Mouse (Mus musculus) MEL (cell line): ENCODE results near the gene Zmynd12. TPM values are rescaled to one million over a fixed set of nuclear protein-coding genes. Genes with fewer than 3 reads are reported as not detected.

Experiments used
- DNase-seq: peaks from one replicate; pipeline ENCODE4 v3.0.0; 2011; ENCODE audit warnings: low read depth, low spot score
- H3K27ac ChIP-seq: 2 replicates; pipeline ENCODE4 v1.5.1; 2012; ENCODE audit warnings: low read depth, mild to moderate bottlenecking, control low read depth, low read length, moderate library complexity; ENCODE audit not compliant: control insufficient read depth
- H3K27me3 ChIP-seq, 2 experiments: fragments of 150-350 bp in 1 of 2; sonication (generic) in 1 of 2; 2 replicates each; pipeline ENCODE4 v1.6.1; 2012; ENCODE audit warnings: low read length in 2 of 2, mild to moderate bottlenecking in 2 of 2, improper control_type of control experiment in 1 of 2, moderate library complexity in 1 of 2; ENCODE audit not compliant: insufficient read depth in 2 of 2, control insufficient read depth in 1 of 2
- H3K36me3 ChIP-seq, 2 experiments: 2 replicates each; pipeline ENCODE4 v1.6.1; 2012 to 2014; ENCODE audit warnings: low read length in 2 of 2, improper control_type of control experiment in 1 of 2, inconsistent platforms in 1 of 2, mild to moderate bottlenecking in 1 of 2; ENCODE audit not compliant: insufficient read depth in 2 of 2, control insufficient read depth in 1 of 2
- H3K4me1 ChIP-seq, 2 experiments: fragments of 150-350 bp in 1 of 2; sonication (generic) in 1 of 2; 2 replicates each; pipeline ENCODE4 v1.6.1; 2012; ENCODE audit warnings: low read length in 2 of 2, improper control_type of control experiment in 1 of 2, mild to moderate bottlenecking in 1 of 2; ENCODE audit not compliant: insufficient read depth in 2 of 2, control insufficient read depth in 1 of 2
- H3K4me3 ChIP-seq, 2 experiments: fragments of 150-350 bp in 1 of 2; sonication (generic) in 1 of 2; 2 replicates each; pipeline ENCODE4 v1.5.1; 2012; ENCODE audit warnings: low read depth in 2 of 2, low read length in 2 of 2, mild to moderate bottlenecking in 2 of 2, moderate library complexity in 2 of 2, control low read depth in 1 of 2, improper control_type of control experiment in 1 of 2; ENCODE audit not compliant: control insufficient read depth in 1 of 2, insufficient read depth in 1 of 2
- H3K79me2 ChIP-seq: 2 replicates; pipeline ENCODE4 v1.6.1; 2012; ENCODE audit warnings: mild to moderate bottlenecking, low read length, moderate library complexity; ENCODE audit not compliant: control insufficient read depth, poor library complexity, insufficient read depth
- H3K9ac ChIP-seq: 2 replicates; pipeline ENCODE4 v1.6.1; 2012; ENCODE audit warnings: low read depth, mild to moderate bottlenecking, control low read depth, low read length, moderate library complexity; ENCODE audit not compliant: control insufficient read depth, poor library complexity, severe bottlenecking
- H3K9me3 ChIP-seq: fragments of 150-350 bp; sonication (generic); replicated peaks from 2 replicates; pipeline ENCODE4 v1.6.1; 2012; ENCODE audit warnings: mild to moderate bottlenecking, low read length, improper control_type of control experiment, moderate library complexity; ENCODE audit not compliant: insufficient read depth
- BHLHE40 ChIP-seq: IDR thresholded peaks from 2 replicates; pipeline ENCODE4 v1.6.1; 2012; ENCODE audit warnings: low read depth, mild to moderate bottlenecking, inconsistent platforms, low read length, improper control_type of control experiment, borderline replicate concordance
- CHD1 ChIP-seq: IDR thresholded peaks from 2 replicates; pipeline ENCODE4 v1.6.1; 2012; ENCODE audit warnings: low read depth, mild to moderate bottlenecking, inconsistent platforms, low read length, improper control_type of control experiment
- CHD2 ChIP-seq: IDR thresholded peaks from 2 replicates; pipeline ENCODE4 v1.6.1; 2011; ENCODE audit warnings: low read length, improper control_type of control experiment
- CTCF ChIP-seq, 3 experiments: IDR thresholded peaks in 2 of 3; conservative IDR thresholded peaks in 1 of 3; 2 replicates each; pipeline ENCODE4 v1.5.1; 2011 to 2012; ENCODE audit warnings: low read length in 3 of 3, low read depth in 2 of 3, mild to moderate bottlenecking in 2 of 3, improper control_type of control experiment in 1 of 3, inconsistent platforms in 1 of 3, mixed read lengths in 1 of 3, moderate library complexity in 1 of 3; ENCODE audit not compliant: control insufficient read depth in 1 of 3, insufficient read depth in 1 of 3, poor library complexity in 1 of 3, severe bottlenecking in 1 of 3
- E2F4 ChIP-seq: IDR thresholded peaks from 2 replicates; pipeline ENCODE4 v1.6.1; 2011; ENCODE audit warnings: low read depth, low read length, improper control_type of control experiment, borderline replicate concordance
- GATA1 ChIP-seq: IDR thresholded peaks from 2 replicates; pipeline ENCODE4 v1.6.1; 2011; ENCODE audit warnings: low read depth, low read length, improper control_type of control experiment
- JUND ChIP-seq: IDR thresholded peaks from 2 replicates; pipeline ENCODE4 v1.6.1; 2011; ENCODE audit warnings: low read depth, mild to moderate bottlenecking, improper control_type of control experiment, low read length
- KAT2A ChIP-seq: conservative IDR thresholded peaks from 2 replicates; pipeline ENCODE4 v1.6.1; 2012; ENCODE audit warnings: low read depth, low read length, improper control_type of control experiment, inconsistent platforms
- MAX ChIP-seq: IDR thresholded peaks from 2 replicates; pipeline ENCODE4 v1.6.1; 2011; ENCODE audit warnings: low read length, improper control_type of control experiment
- MAZ ChIP-seq: IDR thresholded peaks from 2 replicates; pipeline ENCODE4 v1.6.1; 2012; ENCODE audit warnings: low read depth, mild to moderate bottlenecking, inconsistent platforms, low read length, improper control_type of control experiment
- MEF2A ChIP-seq: IDR thresholded peaks from 2 replicates; pipeline ENCODE4 v1.6.1; 2014; ENCODE audit warnings: low read depth, mild to moderate bottlenecking, inconsistent platforms, low read length, improper control_type of control experiment; ENCODE audit not compliant: poor library complexity, insufficient replicate concordance, severe bottlenecking; ENCODE audit errors: extremely low read depth
- MXI1 ChIP-seq: IDR thresholded peaks from 2 replicates; pipeline ENCODE4 v1.6.1; 2011; ENCODE audit warnings: mild to moderate bottlenecking, low read depth, low read length, improper control_type of control experiment
- MYC ChIP-seq: IDR thresholded peaks from 2 replicates; pipeline ENCODE4 v1.6.1; 2011; ENCODE audit warnings: low read depth, mild to moderate bottlenecking, low read length, improper control_type of control experiment, moderate library complexity
- NELFE ChIP-seq: IDR thresholded peaks from 2 replicates; pipeline ENCODE4 v1.6.1; 2011; ENCODE audit warnings: low read depth, low read length, improper control_type of control experiment
- NRF1 ChIP-seq: IDR thresholded peaks from 2 replicates; pipeline ENCODE4 v1.6.1; 2014; ENCODE audit warnings: low read depth, mild to moderate bottlenecking, inconsistent platforms, low read length, improper control_type of control experiment, moderate library complexity; ENCODE audit not compliant: poor library complexity, insufficient read depth, severe bottlenecking
- POLR2A ChIP-seq, 2 experiments: IDR thresholded peaks; 2 replicates each; pipeline ENCODE4 v1.6.1; 2011 to 2012; ENCODE audit warnings: low read length in 2 of 2, mild to moderate bottlenecking in 2 of 2, control low read depth in 1 of 2, improper control_type of control experiment in 1 of 2, low read depth in 1 of 2, moderate library complexity in 1 of 2; ENCODE audit not compliant: control insufficient read depth in 1 of 2, insufficient read depth in 1 of 2, poor library complexity in 1 of 2
- POLR2AphosphoS5 ChIP-seq: IDR thresholded peaks from 2 replicates; pipeline ENCODE4 v1.6.1; 2012; ENCODE audit warnings: low read depth, borderline replicate concordance, mild to moderate bottlenecking, inconsistent platforms, low read length, moderate library complexity, mixed read lengths
- RAD21 ChIP-seq: IDR thresholded peaks from 2 replicates; pipeline ENCODE4 v1.6.1; 2011; ENCODE audit warnings: mild to moderate bottlenecking, low read depth, low read length, improper control_type of control experiment
- SMC3 ChIP-seq: IDR thresholded peaks from 2 replicates; pipeline ENCODE4 v1.6.1; 2011; ENCODE audit warnings: low read depth, low read length, improper control_type of control experiment
- TBP ChIP-seq: IDR thresholded peaks from 2 replicates; pipeline ENCODE4 v1.8.0; 2011; ENCODE audit warnings: low read depth, low read length, improper control_type of control experiment
- USF1 ChIP-seq: IDR thresholded peaks from 2 replicates; pipeline ENCODE4 v1.6.1; 2014; ENCODE audit warnings: low read depth, mild to moderate bottlenecking, inconsistent platforms, low read length, improper control_type of control experiment, moderate library complexity
- ZC3H11A ChIP-seq: IDR thresholded peaks from 2 replicates; pipeline ENCODE4 v1.6.1; 2012; ENCODE audit warnings: low read depth, mild to moderate bottlenecking, inconsistent platforms, low read length, improper control_type of control experiment
- polyA plus RNA-seq, 2 experiments: library from polyadenylated mRNA; stranded (reverse) in 1 of 2; unstranded in 1 of 2; fragments of >175 nt in 1 of 2; fragments of >200 nt in 1 of 2; gene quantifications; 2 replicates each; pipeline versions ENCODE4 v1.2.1 to v1.2.4; 2012; ENCODE audit warnings: low replicate concordance in 2 of 2, low read depth in 1 of 2; ENCODE audit not compliant: insufficient read length in 2 of 2, insufficient read depth in 1 of 2, missing spikeins in 1 of 2
- total RNA-seq: library from RNA; depleted of rRNA; stranded (reverse); fragments of 300-350 nt; gene quantifications from 2 replicates; pipeline ENCODE4 v1.2.3, GENCODE M21; 2012

Zmynd12 gene
- total and polyA plus RNA-seq, 3 experiments: 0.04 TPM; not detected in 2

GRCm38 (mm10) chr4:119381471-119382190, 41.0 kb upstream of the Zmynd12 start:
- Histone ChIP-seq H3K9me3 (no peaks in the 10 kb centered on the region), H3K27ac (no peak overlapping the region), H3K27me3 (peaks cover 2 to 3% of the 10 kb centered on the region in 2 experiments), H3K4me3 (no peak overlapping the region), H3K79me2 (no peaks in the 10 kb centered on the region), H3K9ac (no peak overlapping the region), H3K36me3 (no peaks in the 10 kb centered on the region), H3K4me1 (no peaks in the 10 kb centered on the region)
- peak; percentile 57 for DNase-seq
- TF ChIP-seq SMC3: peak; percentile 62
- TF ChIP-seq RAD21: peak; percentile 41
- no peak for TF ChIP-seq MXI1
- peak; percentile 50 to 55 (median 51); a peak in 5 of 6 replicates for TF ChIP-seq CTCF (IDR thresholded peaks at IDR 0.05 in 2 of 3, conservative IDR thresholded peaks at IDR 0.05 in 1 of 3; ENCODE audit: control insufficient read depth in 1 of 3, insufficient read depth in 1 of 3, low read depth in 2 of 3, low read length in 3 of 3, poor library complexity in 1 of 3, severe bottlenecking in 1 of 3)

GRCm38 (mm10) chr4:119389184-119389583, 33.4 kb upstream of the Zmynd12 start:
- H3K27me3 ChIP-seq: peaks cover 0 to 2% of the 10 kb centered on the region in 2 experiments; a peak in 1 of 4 replicates
- no peak overlapping the region for H3K9ac ChIP-seq
- no peak overlapping the region for H3K4me3 ChIP-seq
- no peak overlapping the region for H3K27ac ChIP-seq
- H3K9me3 ChIP-seq: no peaks in the 10 kb centered on the region
- no peaks in the 10 kb centered on the region for H3K79me2 ChIP-seq
- H3K36me3 ChIP-seq: no peaks in the 10 kb centered on the region
- H3K4me1 ChIP-seq: no peaks in the 10 kb centered on the region
- no peak for TF ChIP-seq JUND
- no peak for TF ChIP-seq POLR2AphosphoS5
- TF ChIP-seq NRF1: no peak
- no peak for TF ChIP-seq TBP
- no peak for TF ChIP-seq MAX
- TF ChIP-seq RAD21: no peak
- TF ChIP-seq POLR2A (IDR thresholded peaks at IDR 0.05; ENCODE audit: control insufficient read depth in 1 of 2, insufficient read depth in 1 of 2, low read depth in 1 of 2, low read length in 2 of 2, poor library complexity in 1 of 2): no peak
- TF ChIP-seq CHD1: no peak
- TF ChIP-seq GATA1: no peak
- TF ChIP-seq MEF2A: no peak
- DNase-seq: no peak

- Histone ChIP-seq H3K4me1 (no peaks in the 10 kb centered on the region), H3K36me3 (no peaks in the 10 kb centered on the region), H3K27me3 (peaks cover 0 to 2% of the 10 kb centered on the region in 2 experiments; a peak in 1 of 4 replicates), H3K4me3 (no peak overlapping the region), H3K9ac (no peak overlapping the region), H3K9me3 (no peaks in the 10 kb centered on the region), H3K27ac (no peak overlapping the region), H3K79me2 (no peaks in the 10 kb centered on the region)
- peak; percentile 68 for DNase-seq
- TF ChIP-seq USF1 (no peak), CHD2 (no peak), ZC3H11A (peak; percentile 60), NELFE (no peak), MAX (0 out of 2 replicates have a peak, but pooled peaks have one; percentile 32), RAD21 (peak; percentile 75), BHLHE40 (no peak), KAT2A (no peak), MAZ (no peak), CTCF (IDR thresholded peaks at IDR 0.05 in 2 of 3, conservative IDR thresholded peaks at IDR 0.05 in 1 of 3; ENCODE audit: control insufficient read depth in 1 of 3, insufficient read depth in 1 of 3, low read depth in 2 of 3, low read length in 3 of 3, poor library complexity in 1 of 3, severe bottlenecking in 1 of 3) (peak; percentile 72 to 83 (median 78)), E2F4 (no peak), MYC (peak; percentile 67), SMC3 (peak; percentile 88)
These were observed 32.2 kb upstream of the Zmynd12 start for GRCm38 (mm10) chr4:119390369-119390768.
